Mouse (Mus musculus): ENCODE data around the gene Adgrl2.

DNA sequence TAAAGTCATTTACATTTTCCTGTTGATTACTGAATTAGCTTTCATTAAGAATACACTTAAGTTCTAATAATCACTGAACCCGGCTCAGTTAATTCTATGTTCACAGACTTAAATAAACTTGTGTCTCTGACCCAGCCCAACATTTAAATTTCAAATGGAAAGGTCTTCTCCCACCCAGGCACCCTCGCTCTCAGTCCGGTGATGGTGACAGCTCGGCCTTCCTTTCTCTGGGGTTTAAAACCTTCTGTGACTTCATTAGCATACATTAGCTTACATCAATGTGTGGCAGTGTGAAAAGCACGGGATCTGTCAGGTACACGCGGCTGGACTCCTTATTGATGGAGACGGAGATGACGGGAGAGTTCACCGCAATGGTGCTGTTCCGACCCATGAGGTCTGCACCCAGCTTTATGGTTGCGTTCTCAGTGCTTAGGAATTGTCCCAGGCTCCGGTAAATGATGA, 151.5 kb downstream of the Adgrl2 start:
- TF ChIP-seq POLR2A (IDR thresholded peaks at IDR 0.05; ENCODE audit: control insufficient read depth, extremely low read depth, insufficient read depth, low read length, poor library complexity) (no peak), CTCF (IDR thresholded peaks at IDR 0.05; ENCODE audit: borderline replicate concordance, control insufficient read depth, extremely low read depth, insufficient read depth, low read length, poor library complexity) (no peak)

All from thymus, adult 2 months (tissue).